Mouse (Mus musculus): Measurements from ENCODE around the gene Tiam1.

- no peak for TF ChIP-seq CTCF (IDR thresholded peaks at IDR 0.05; ENCODE audit: low read depth)
- no peak for TF ChIP-seq EP300 (optimal IDR thresholded peaks at IDR 0.05)
These were observed 26.5 kb upstream of the Tiam1 start for GRCm38 (mm10) chr16:90169863-90170630.

Data from stomach, postnatal 0 days (tissue).